Mouse (Mus musculus): ENCODE measurements at regions not wholly inside any gene's neighbourhood (a gene's known extent, or its start where the extent isn't known, plus 50 kb on each side); places are given as distances from the start of the nearest gene placed in this dataset.
"Not testable (repeated sequence)": the region's sequence is repeated elsewhere in the genome, so short reads cannot be mapped to it uniquely, and the experiment has no call there.

DNA sequence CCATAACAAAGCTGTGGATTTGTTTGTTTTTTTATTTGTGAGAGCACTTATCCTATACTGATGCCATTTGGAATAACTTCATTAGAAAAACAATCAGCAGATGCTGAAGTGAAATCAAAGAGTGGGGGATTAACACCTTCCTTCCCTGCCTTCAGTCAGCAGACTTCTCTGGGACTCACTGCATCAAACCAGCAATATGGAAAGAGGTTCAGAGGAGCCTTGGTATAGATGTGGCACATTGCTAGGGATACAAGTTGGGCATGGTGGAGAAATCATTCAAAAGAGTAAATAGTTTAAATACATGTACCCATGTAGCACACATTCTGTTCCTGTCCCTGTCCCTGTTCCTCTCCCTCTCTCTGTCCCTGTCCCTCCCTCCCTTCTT lies 364.0 kb upstream of the Rgs18 start:
- in situ Hi-C loops (cut with MboI, MseI), result no loop called here

GRCm38 (mm10) chr1:145138452-145139266 lies 363.4 kb upstream of the Rgs18 start:
- in situ Hi-C loops (cut with MboI, MseI), result no loop called here

DNA sequence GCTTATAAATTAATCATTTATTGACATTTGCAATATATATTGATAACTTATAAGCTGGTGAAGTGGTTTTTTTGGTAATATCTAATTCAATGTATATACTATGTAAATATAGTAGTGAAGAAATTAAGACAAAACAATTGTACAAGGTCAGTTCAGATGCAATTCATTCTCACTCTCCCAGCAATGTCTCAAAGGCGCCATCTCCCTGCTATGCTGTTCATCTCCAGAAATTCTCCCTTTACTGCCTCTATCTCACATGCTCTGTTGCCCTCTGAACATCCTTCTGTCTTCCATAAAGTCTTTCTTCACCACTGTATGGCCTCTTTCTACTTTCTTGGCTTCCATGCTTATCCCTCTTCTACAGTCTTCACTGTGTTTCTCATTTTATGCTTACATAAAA lies 355.8 kb upstream of the Rgs18 start:
- in situ Hi-C loops (cut with MboI, MseI), result no loop called here

DNA sequence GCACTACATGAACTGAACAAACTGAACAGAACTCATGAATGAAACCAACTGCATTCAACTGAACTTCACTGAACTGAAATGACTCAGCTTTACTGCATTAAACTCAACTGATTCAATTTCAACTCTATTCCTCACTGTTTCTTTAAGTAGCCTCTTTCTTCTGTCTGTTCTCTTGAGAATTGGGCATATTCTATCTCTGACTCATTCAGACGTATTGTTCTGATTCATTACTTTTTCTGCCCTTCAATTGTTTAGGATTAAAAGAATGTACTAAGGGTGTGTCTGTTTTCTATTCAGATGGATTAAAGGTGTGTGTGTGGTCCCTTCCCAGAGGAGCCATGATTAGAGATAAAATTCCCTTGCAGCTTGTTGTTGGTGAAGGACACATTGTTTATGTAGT lies 337.9 kb upstream of the Rgs18 start:
- in situ Hi-C loops (cut with MboI, MseI), result no loop called here

GRCm38 (mm10) chr1:145106771-145107170 lies 331.5 kb upstream of the Rgs18 start:
- in situ Hi-C loops (cut with MboI, MseI), result not testable (repeated sequence)

DNA sequence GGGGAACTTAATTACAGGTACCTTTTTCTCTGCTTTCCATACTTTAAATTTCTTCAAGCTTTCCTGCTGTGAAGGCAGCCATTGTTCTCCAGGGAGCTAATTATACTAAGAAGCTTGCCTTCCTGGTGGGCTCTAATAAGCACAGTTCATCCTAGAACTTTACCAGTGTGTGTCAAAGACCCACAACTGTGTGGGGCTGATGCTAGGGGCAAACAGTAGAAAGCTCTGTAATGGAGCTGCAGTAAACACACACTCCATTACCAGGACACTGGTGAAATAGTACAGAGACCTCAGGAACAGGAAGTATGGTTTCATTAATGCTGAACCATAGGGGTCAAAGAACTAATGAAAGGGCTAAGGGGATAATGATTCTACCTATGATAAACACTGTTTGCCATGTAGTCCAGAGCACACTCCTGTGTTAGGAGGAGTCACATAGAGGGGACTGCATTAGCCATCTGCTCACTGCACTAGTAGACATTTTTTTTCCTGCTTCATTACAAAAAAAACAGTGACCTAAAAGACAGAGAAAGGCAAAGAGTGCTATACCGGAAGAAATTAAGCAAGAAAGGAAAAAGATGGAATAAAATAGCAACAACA lies 290.1 kb upstream of the Rgs18 start:
- in situ Hi-C loops (cut with MboI, MseI), result no loop called here

DNA sequence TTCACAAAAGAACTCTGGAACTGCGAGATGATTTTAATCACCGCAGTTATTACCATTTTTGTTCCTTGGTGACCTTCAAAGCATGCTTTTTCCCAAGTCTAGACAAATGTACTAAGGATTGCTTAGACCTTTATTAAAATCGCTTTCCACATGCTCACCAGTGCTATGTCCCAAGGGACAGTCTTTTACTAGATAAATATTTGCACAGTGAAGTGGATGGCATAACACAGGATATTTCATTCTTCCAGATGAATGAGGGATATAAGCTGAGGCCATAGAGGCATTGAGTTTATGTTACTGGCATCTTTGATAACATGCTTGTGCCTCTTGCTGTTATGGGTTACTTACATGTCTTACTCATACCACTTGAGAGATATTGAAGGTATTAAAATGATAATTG lies 289.1 kb upstream of the Rgs18 start:
- in situ Hi-C loops (cut with MboI, MseI), result no loop called here

DNA sequence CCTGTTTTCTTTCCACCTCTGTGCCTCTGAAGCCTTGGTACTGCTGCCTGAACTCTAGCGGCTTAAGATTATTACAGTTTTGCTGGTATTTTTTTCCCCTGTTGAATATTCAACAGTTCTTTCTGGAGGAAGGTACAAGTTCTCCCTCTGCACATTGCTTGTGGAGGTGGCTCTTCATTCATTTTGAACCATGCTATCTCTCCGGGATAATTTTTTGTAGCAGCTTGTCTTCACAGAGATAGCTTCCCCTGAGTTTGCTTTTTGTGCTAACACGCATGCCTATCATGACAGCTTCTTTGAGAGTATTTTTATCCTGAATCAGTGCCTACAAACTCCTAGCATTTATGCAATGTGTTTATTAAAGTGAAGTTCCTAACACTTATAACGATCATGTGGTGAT lies 240.4 kb upstream of the Rgs18 start:
- in situ Hi-C loops (cut with MboI, MseI), result no loop called here

DNA sequence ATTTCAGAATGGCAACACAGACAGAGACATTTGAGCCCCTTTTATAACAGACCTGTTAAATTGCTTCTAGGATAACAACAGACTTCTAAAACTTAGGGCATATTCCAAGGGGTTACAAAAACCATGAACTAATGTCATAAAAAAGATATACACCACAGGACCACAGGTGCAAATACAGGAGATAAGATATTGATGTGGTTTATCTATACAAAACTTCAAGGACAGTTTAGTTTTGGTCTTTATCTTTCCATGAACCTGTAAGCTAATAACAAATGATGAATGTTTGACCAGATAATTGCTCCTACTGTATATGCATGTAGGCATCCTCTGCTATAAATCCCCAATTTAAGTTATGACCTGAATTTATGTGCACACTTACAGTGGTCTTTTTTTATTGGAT lies 235.6 kb upstream of the Rgs18 start:
- in situ Hi-C loops (cut with MboI, MseI), result no loop called here

DNA sequence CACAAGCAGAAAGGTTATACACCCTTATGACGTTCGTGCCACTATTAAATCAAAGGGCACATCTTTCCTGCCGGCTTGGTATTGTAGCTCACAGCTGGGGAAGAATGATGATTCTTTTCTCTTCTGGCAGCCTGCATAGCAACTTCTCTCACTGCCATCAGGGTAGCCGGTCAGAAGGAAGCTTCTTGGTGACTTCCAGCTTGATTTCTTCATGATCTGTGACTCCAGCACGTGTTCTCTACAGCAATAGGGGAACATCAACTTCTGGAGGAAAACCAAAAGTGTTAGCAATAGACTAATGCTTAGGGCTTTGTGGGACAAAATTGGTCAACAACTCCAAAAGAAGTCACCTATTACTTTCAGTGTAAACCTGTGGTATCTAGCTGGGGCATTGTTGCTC lies 202.9 kb upstream of the Rgs18 start:
- in situ Hi-C loops (cut with MboI, MseI), result no loop called here

DNA sequence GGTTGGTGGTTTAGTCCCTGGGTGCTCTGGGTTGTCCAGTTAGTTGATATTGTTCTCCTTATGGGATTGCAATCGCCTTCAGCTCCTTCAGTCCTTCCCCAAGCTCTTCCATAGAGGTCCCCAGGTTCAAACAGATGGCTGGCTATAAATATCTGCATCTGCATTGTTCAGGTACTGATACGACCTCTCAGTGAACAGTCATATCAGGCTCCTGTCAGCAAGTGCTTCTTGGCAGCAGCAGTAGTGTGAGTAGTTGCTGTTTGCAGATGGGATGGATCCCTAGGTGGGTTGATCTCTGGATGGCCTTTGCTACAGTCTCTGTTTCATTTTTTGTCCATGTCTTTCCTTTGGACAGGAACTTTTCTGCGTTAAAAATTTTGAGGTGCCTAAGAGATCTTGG lies 190.5 kb upstream of the Rgs18 start:
- in situ Hi-C loops (cut with MboI, MseI), result no loop called here

DNA sequence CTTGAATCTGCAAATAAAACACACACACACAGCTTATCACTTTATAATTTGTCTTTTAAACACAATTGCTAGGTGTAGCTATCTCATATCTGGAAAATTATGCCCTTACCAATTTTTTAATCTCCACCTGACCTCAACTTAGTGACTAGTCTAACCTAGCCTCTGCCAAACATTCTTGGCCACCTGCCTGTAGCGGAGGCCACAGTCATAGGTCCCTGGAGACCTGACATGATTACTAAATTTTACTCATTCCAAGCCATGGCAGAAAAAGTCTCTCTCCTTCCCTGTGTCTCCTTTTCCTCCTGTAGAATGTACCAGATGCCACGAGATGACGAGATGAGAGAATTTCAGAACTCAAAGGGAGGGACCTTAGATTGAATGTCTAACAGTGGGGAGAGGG lies 163.8 kb upstream of the Rgs18 start:
- in situ Hi-C loops (cut with MboI, MseI), result no loop called here

GRCm38 (mm10) chr1:144926136-144926535 lies 150.9 kb upstream of the Rgs18 start:
- in situ Hi-C loops (cut with MboI, MseI), result no loop called here

DNA sequence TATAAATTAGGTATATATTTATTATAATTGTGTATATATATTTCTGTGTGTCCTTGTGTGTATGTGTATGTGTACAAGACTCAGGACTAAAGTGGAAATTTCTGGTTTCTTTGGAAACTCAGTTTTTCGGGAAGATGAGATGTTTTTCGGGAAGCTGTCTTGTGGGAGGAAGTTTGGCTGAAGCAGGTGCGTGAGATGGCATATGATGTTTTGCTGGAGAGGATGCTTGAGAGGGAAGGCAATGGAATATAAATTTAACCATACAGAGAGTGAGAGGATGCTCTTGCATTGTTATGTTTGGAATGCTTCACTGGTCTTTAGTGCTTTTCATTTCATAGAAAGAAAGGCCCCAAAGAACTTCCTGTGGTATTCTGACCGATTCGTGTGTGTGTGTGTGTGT lies 141.3 kb upstream of the Rgs18 start:
- in situ Hi-C loops (cut with MboI, MseI), result no loop called here

DNA sequence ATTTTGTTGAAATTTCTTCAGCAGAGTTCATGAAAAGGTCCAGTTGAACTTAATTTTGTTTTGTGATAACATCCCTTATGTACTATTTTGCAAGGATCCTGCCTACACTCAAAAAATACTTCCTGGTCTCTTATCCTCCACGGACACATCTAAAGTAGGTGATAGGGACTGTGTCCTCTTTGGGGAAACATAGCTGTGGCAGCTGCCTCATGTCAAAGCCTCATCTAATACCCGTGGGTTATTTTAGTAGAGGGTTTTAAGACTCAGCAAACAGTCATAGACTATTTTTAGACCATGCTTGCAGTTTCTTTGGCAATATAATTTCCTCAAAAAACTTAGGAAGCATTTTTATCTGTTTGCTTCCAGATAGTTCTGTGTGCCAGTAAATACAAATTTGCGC lies 127.8 kb upstream of the Rgs18 start:
- in situ Hi-C loops (cut with MboI, MseI), result no loop called here

- in situ Hi-C loops (cut with MboI, MseI), result loop anchor here (10.0 kb wide), 1 partner anchor 1661 kb away; no protein-coding TSS in a partner anchor
Measured at GRCm38 (mm10) chr1:144883633-144884032, 108.4 kb upstream of the Rgs18 start.

DNA sequence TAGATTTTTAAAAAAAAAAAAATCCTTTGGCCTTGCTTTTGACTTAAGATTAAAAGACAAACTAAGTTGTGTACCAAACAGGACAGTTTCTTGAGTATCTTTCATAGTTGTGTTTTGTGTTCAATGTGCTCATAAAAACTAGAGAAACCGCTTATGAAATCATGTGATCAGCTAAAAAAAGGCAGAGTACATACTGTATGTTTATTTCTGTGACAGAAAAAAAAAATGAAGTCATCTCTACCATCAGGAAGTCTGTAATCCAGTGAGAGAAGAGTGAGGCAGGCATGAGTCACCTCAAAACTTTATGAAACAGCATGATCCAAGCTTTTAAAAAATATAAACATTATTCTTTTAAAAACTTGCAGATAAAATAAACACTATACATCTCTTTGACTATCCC lies 86.9 kb upstream of the Rgs18 start:
- in situ Hi-C loops (cut with MboI, MseI), result no loop called here

Measured in T-helper 2 cell (primary cell).